Mouse (Mus musculus): Measurements from ENCODE around the gene Cpsf4l. TPM values are rescaled to one million over a fixed set of nuclear protein-coding genes. Genes with fewer than 3 reads are reported as not detected.

The Cpsf4l gene
- polyA plus RNA-seq, 1 experiment from 2014 or later, result 0.30 TPM

DNA sequence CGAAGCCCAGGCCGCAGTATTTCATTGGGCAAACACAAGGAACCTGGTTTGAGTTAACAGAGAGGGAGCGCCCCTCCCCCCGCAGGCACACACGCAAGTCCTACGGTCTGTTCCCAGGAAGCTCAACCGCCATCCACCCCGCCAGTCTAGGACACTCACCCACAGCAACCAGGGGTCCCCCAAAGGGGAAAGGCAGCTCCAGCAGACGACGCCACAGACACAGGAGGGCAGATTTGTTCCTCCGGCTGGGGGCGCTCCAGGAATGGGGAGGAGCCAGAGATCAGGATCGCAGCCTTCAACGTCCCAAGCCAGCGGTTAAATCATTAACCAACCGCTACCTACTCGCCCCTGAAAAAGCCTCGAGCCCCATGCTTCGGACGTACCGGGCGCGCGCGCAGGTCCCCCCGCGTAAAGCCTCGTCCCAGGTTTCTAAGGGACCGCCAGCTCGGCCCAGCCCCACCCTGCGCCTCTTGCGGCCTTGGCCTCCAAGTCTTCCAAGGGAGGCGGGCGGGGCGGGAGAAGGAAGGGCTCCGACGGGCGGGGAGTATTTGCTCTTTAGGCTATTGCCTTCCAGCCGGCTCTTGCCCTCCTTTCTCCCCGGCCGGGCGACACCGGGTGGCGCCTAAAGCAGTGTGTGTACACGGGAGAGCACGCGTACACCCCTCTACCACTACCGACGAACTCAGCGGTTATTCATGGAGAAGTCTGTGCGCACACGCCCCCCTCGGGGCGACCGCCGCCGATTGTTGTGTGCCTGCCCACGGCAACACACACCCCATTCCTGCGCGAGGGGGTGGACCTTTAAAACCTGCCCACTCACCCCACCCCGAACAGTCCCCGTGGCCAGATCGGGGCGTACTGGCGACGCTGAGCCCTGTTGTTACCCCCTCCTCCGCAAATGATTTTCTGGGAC lies 41.0 kb upstream of the Cpsf4l start:
- H3K4me2 ChIP-seq, result peak overlapping the region; percentile 83
- H3K36me3 ChIP-seq (ENCODE audit: control insufficient read depth, insufficient read depth, low read length), result no peaks in the 10 kb centered on the region
- peaks cover 40% of the 10 kb centered on the region for H3K4me1 ChIP-seq (ENCODE audit: control insufficient read depth, insufficient read depth, low read length)
- peak overlapping the region; percentile 77 for H3K27ac ChIP-seq (ENCODE audit: low read depth, low read length)
- H3K9ac ChIP-seq (ENCODE audit: low read depth, low read length), result peak overlapping the region; percentile 91
- no peaks in the 10 kb centered on the region for H3K9me3 ChIP-seq (replicated peaks; ENCODE audit: control insufficient read depth, low read length)
- H3K27me3 ChIP-seq (ENCODE audit: control insufficient read depth, insufficient read depth, low read length), result no peaks in the 10 kb centered on the region
- WGBS (ENCODE audit: insufficient replicate concordance), result under 1% methylated on average over 67 of the region's 67 CpGs
- H3K4me3 ChIP-seq (ENCODE audit: low read depth, low read length), result peak overlapping the region; percentile 70
- peak; percentile 36 for ATAC-seq (replicated peaks; ENCODE audit: insufficient number of reproducible peaks, low FRiP score, low TSS enrichment)

DNA sequence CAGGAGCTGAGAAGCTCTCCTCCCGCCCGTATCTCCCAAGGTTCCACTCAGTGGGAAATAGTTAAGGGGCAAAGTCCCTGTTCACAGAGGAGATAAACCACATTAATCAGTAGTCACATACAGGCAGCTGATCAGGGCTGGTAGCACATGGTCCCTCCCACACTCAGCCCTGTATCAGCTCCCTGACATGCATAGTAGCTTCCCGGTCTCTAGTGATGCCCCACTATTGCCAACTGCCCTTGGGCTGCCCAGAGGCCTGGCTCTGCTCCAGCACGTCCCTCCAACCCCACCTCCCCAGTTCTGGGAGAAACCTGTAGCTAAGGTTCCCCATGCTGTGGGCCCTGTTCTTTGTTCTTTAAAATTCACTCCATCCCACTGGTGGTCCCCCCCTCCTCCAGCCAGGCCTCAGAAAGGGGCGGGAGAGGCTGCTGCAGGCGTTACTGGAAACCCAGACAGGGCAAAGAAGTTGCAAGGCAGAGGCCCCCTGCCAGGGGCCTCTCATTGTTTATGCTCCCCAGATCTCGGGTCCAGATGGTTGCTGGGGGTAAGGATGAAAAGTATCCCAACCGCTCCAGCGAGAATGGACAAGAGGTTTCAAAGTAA lies 40.0 kb upstream of the Cpsf4l start:
- H3K4me3 ChIP-seq (ENCODE audit: low read depth, low read length), result peak overlapping the region; percentile 70
- no peaks in the 10 kb centered on the region for H3K27me3 ChIP-seq (ENCODE audit: control insufficient read depth, insufficient read depth, low read length)
- H3K4me1 ChIP-seq (ENCODE audit: control insufficient read depth, insufficient read depth, low read length), result peaks cover 47% of the 10 kb centered on the region
- peak overlapping the region; percentile 77 for H3K27ac ChIP-seq (ENCODE audit: low read depth, low read length)
- no peak for ATAC-seq (replicated peaks; ENCODE audit: insufficient number of reproducible peaks, low FRiP score, low TSS enrichment)
- H3K9me3 ChIP-seq (replicated peaks; ENCODE audit: control insufficient read depth, low read length), result no peaks in the 10 kb centered on the region
- H3K4me2 ChIP-seq, result peak overlapping the region; percentile 83
- 5% methylated on average over 9 of the region's 9 CpGs for WGBS (ENCODE audit: insufficient replicate concordance)
- peak overlapping the region; percentile 91 for H3K9ac ChIP-seq (ENCODE audit: low read depth, low read length)
- H3K36me3 ChIP-seq (ENCODE audit: control insufficient read depth, insufficient read depth, low read length), result no peaks in the 10 kb centered on the region

DNA sequence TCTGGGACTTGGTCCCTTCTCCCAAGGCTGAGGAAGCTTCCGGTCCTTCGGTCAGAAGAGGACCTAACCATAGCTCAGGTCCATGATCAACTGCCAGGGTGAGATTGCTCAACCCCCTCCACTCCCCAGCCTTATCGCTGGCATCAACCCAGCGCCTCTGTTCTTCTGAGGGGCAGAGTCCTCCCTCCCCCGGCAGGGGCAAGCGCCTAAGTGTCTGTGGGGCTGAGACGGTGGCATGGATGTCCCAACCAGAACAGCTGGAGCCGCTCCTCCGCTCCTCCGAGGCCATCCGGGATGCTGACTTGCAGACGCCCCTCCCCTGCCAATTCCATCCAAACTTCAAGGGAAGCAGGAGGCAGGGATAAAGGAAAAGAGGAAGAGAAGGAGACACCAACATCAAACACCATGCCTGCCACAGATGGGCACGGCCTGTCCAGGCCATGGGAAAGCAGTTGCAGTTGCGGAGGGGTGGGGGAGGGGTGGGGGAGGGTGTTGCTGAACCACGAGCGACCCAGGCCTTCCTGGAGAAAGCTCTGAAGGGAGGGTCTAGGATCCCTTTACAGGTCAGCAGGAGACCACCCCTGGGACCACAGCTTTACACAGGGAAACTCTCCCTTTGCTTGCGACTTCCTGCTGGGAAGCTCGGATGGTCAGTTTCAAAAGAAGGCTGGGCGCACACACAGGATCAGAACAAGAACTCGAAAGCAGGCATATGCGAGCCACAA lies 39.1 kb upstream of the Cpsf4l start:
- H3K36me3 ChIP-seq (ENCODE audit: control insufficient read depth, insufficient read depth, low read length), result no peaks in the 10 kb centered on the region
- no peak for ATAC-seq (replicated peaks; ENCODE audit: insufficient number of reproducible peaks, low FRiP score, low TSS enrichment)
- H3K4me3 ChIP-seq (ENCODE audit: low read depth, low read length), result peak overlapping the region; percentile 70
- peaks cover 47% of the 10 kb centered on the region for H3K4me1 ChIP-seq (ENCODE audit: control insufficient read depth, insufficient read depth, low read length)
- 5% methylated on average over 21 of the region's 21 CpGs for WGBS (ENCODE audit: insufficient replicate concordance)
- H3K9me3 ChIP-seq (replicated peaks; ENCODE audit: control insufficient read depth, low read length), result no peaks in the 10 kb centered on the region
- peak overlapping the region; percentile 91 for H3K9ac ChIP-seq (ENCODE audit: low read depth, low read length)
- H3K4me2 ChIP-seq, result peak overlapping the region; percentile 83
- peak overlapping the region; percentile 77 for H3K27ac ChIP-seq (ENCODE audit: low read depth, low read length)
- no peaks in the 10 kb centered on the region for H3K27me3 ChIP-seq (ENCODE audit: control insufficient read depth, insufficient read depth, low read length)

DNA sequence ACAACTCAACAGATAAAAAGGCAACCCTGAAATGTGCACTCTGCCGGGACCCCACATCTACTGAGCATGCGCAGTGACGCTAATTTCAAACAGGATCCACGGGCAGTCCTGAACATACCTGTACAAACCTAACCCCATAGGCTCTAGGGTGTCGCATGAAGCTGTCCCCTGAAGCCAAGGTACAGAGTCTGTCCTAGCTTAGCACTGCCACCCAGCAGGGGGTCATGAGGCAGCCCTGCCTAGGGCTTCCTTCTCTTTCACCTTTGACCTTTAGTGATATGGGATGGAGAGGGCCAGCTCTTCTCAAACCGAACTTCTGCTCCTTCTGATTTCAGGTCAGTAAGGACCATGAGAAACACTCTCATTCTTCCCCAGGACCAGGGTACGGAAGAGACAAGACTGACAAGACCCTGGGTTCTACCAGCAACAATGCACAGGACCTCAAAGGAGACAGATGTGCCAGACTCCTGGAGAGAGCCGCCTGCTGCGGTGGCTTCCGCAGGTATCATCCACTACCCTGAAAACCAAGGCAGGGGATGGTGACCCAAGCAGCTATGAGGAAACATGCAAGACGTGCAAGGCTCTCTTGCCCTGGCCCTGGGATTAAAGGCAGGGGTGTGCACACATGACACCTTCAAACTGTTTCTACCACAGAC lies 38.0 kb upstream of the Cpsf4l start:
- no peak for ATAC-seq (replicated peaks; ENCODE audit: insufficient number of reproducible peaks, low FRiP score, low TSS enrichment)
- Histone ChIP-seq H3K4me3 (ENCODE audit: low read depth, low read length) (no peak overlapping the region), H3K36me3 (ENCODE audit: control insufficient read depth, insufficient read depth, low read length) (peaks cover 7% of the 10 kb centered on the region; the same call in 1 of the 2 replicates), H3K27me3 (ENCODE audit: control insufficient read depth, insufficient read depth, low read length) (no peaks in the 10 kb centered on the region), H3K4me2 (peak overlapping the region; percentile 83), H3K9me3 (replicated peaks; ENCODE audit: control insufficient read depth, low read length) (no peaks in the 10 kb centered on the region), H3K27ac (ENCODE audit: low read depth, low read length) (peak overlapping the region; percentile 77; the same call in 1 of the 2 replicates), H3K4me1 (ENCODE audit: control insufficient read depth, insufficient read depth, low read length) (peaks cover 47% of the 10 kb centered on the region), H3K9ac (ENCODE audit: low read depth, low read length) (no peak overlapping the region; the same call in 1 of the 2 replicates)
- 68% methylated on average over 11 of the region's 11 CpGs for WGBS (ENCODE audit: insufficient replicate concordance)

DNA sequence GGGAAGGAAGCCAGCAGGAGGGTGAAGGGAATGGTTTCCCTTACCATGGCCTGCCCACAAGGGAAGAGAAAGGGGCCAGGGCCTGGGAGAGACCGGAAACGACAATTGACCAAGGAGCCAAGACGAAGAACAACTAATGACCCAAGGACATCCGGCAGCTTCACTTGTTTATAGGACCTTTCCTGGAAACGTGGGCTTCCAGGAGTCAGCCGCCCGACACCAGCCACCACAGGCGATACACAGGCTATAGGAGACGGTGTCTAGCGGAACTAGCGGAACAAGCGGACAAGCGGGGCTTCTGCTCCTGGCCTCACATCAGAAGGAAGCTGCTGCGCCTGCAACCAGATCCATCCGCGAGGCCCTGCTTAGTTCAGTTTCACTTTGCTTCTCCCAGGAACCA lies 37.2 kb upstream of the Cpsf4l start:
- Histone ChIP-seq H3K4me1 (ENCODE audit: control insufficient read depth, insufficient read depth, low read length) (peaks cover 43% of the 10 kb centered on the region), H3K27me3 (ENCODE audit: control insufficient read depth, insufficient read depth, low read length) (no peaks in the 10 kb centered on the region), H3K9ac (ENCODE audit: low read depth, low read length) (no peak overlapping the region), H3K9me3 (replicated peaks; ENCODE audit: control insufficient read depth, low read length) (no peaks in the 10 kb centered on the region), H3K4me2 (peak overlapping the region; percentile 24), H3K27ac (ENCODE audit: low read depth, low read length) (peak overlapping the region; percentile 47), H3K36me3 (ENCODE audit: control insufficient read depth, insufficient read depth, low read length) (peaks cover 7% of the 10 kb centered on the region; the same call in 1 of the 2 replicates), H3K4me3 (ENCODE audit: low read depth, low read length) (no peak overlapping the region)
- ATAC-seq (replicated peaks; ENCODE audit: insufficient number of reproducible peaks, low FRiP score, low TSS enrichment), result no peak
- WGBS (ENCODE audit: insufficient replicate concordance), result 65% methylated on average over 16 of the region's 16 CpGs

DNA sequence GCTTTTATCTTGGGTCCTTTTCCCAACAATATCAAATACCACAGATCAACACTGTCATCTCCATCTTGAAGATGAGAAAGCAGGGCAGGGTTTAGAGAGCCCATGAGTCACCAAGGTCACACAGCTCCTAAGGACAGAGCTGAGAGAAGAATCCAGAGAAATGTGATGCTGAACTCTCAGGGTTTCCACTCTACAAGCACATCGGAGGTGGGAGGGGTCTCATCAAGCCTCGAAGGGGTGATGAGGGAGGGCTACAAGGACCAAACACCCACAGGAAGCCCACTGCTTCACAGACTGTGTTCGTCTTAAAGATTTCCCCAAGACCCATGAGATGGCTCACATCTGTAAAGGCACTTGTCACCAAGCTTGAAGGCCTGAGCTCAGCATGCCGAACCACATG lies 36.1 kb upstream of the Cpsf4l start:
- Histone ChIP-seq H3K9ac (ENCODE audit: low read depth, low read length) (no peak overlapping the region), H3K36me3 (ENCODE audit: control insufficient read depth, insufficient read depth, low read length) (peaks cover 7% of the 10 kb centered on the region; the same call in 1 of the 2 replicates), H3K4me1 (ENCODE audit: control insufficient read depth, insufficient read depth, low read length) (peaks cover 41% of the 10 kb centered on the region), H3K4me2 (no peak overlapping the region), H3K27me3 (ENCODE audit: control insufficient read depth, insufficient read depth, low read length) (no peaks in the 10 kb centered on the region), H3K4me3 (ENCODE audit: low read depth, low read length) (no peak overlapping the region), H3K9me3 (replicated peaks; ENCODE audit: control insufficient read depth, low read length) (no peaks in the 10 kb centered on the region), H3K27ac (ENCODE audit: low read depth, low read length) (no peak overlapping the region)
- WGBS (ENCODE audit: insufficient replicate concordance), result 69% methylated on average over 4 of the region's 4 CpGs
- no peak for ATAC-seq (replicated peaks; ENCODE audit: insufficient number of reproducible peaks, low FRiP score, low TSS enrichment)

DNA sequence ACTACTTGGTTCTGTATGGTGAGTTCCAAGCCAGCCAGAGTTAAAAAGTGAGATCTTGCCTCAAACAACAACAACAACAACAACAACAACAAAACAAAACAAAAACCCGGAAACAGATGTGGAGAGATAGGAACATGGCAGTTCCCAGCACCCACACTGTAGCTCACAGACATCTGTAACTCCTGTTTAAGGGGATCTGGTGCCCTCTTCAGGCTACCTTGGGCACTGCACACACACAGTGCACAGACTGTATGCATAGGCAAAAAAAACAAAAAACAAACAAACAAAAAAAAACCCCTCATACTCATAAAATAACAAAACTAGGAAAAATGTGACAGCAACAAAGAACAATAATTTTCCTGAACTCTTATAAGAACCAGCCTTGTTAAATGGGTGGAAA lies 33.2 kb upstream of the Cpsf4l start:
- peaks cover 7% of the 10 kb centered on the region; the same call in 1 of the 2 replicates for H3K36me3 ChIP-seq (ENCODE audit: control insufficient read depth, insufficient read depth, low read length)
- H3K4me1 ChIP-seq (ENCODE audit: control insufficient read depth, insufficient read depth, low read length), result peaks cover 36% of the 10 kb centered on the region
- 91% methylated on average over 1 of the region's 1 CpGs for WGBS (ENCODE audit: insufficient replicate concordance)
- no peaks in the 10 kb centered on the region for H3K27me3 ChIP-seq (ENCODE audit: control insufficient read depth, insufficient read depth, low read length)
- H3K4me3 ChIP-seq (ENCODE audit: low read depth, low read length), result no peak overlapping the region
- no peak overlapping the region for H3K27ac ChIP-seq (ENCODE audit: low read depth, low read length)
- H3K9me3 ChIP-seq (replicated peaks; ENCODE audit: control insufficient read depth, low read length), result no peaks in the 10 kb centered on the region
- H3K9ac ChIP-seq (ENCODE audit: low read depth, low read length), result no peak overlapping the region
- ATAC-seq (replicated peaks; ENCODE audit: insufficient number of reproducible peaks, low FRiP score, low TSS enrichment), result no peak
- no peak overlapping the region for H3K4me2 ChIP-seq

DNA sequence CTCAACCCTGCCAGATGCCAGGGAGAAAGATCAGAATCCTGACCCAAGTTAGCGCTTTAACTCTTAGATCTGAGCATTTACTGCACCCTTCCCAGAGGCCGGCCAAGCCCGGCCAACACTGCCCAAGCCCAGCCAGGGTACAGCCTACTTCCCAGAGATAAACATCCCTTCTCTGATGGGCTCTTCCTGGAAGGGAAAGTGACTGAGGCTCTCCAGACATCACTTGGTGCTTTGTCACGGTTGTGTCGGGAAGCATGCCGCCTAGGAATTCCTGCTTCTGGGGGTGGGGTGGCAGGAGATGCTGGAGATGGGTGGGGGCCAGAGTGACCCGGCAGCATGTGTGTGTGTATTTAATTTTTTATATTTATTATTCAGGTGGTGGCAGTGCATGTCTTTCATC lies 30.3 kb upstream of the Cpsf4l start:
- no peak overlapping the region for H3K4me2 ChIP-seq
- peaks cover 7% of the 10 kb centered on the region; the same call in 1 of the 2 replicates for H3K36me3 ChIP-seq (ENCODE audit: control insufficient read depth, insufficient read depth, low read length)
- peaks cover 32% of the 10 kb centered on the region for H3K4me1 ChIP-seq (ENCODE audit: control insufficient read depth, insufficient read depth, low read length)
- WGBS (ENCODE audit: insufficient replicate concordance), result 32% methylated on average over 7 of the region's 7 CpGs
- no peak overlapping the region for H3K9ac ChIP-seq (ENCODE audit: low read depth, low read length)
- H3K9me3 ChIP-seq (replicated peaks; ENCODE audit: control insufficient read depth, low read length), result no peaks in the 10 kb centered on the region
- peak overlapping the region; percentile 2; the same call in 1 of the 2 replicates for H3K27ac ChIP-seq (ENCODE audit: low read depth, low read length)
- H3K27me3 ChIP-seq (ENCODE audit: control insufficient read depth, insufficient read depth, low read length), result no peaks in the 10 kb centered on the region
- H3K4me3 ChIP-seq (ENCODE audit: low read depth, low read length), result no peak overlapping the region
- no peak for ATAC-seq (replicated peaks; ENCODE audit: insufficient number of reproducible peaks, low FRiP score, low TSS enrichment)

All from heart, embryonic 11.5 days (tissue).